Comparison of ENCODE assay signal across 14 mouse cellular contexts in the genomic region with DNA sequence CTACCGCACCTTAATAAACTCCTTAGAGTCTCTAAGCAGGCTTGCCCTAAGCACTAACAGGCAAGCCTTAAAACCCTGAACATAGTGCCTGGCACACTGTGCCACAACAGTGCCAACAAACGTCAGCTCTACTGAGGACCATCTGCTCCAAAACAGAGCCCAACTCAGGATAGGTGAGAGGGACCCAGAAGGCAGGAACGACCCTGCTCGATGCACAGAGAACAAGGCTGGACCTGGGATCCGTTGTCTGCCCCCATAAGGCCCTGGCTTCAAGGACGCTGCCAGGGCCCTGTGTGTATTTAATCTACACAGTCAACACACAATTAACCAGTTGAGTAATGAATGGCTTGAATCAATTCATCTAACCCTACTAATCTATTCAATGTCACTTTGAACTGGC.
A peak's percentile ranks its signal among the peaks of the same experiment; 100 is the strongest.
DNase-seq lines count a peak whose midpoint lies in the region; ATAC-seq and TF ChIP-seq lines count a peak whose summit lies in the region.
"Had no signal": no experiment of that assay in that cellular context is flagged by ENCODE, and none has a peak within 500 bp of the region (broad histone marks: within the 10 kb centered on the region; RNA-seq: fewer than 3 reads in every experiment).

No protein-coding gene starts in this region.

- no peak for TF ChIP-seq CTCF in left cerebral cortex, adult 2 months (IDR thresholded peaks at IDR 0.05)

- ATAC-seq in hindbrain, embryonic 15.5 days (ENCODE audit: low FRiP score, low read depth) = no peak
- ATAC-seq in neural tube, embryonic 15.5 days (ENCODE audit: low FRiP score) = no peak
- ATAC-seq: Patski had no signal

- H3K27me3 ChIP-seq in hindbrain, embryonic 15.5 days = no peaks in the 10 kb centered on the region
- no peaks in the 10 kb centered on the region for H3K27me3 ChIP-seq in neural tube, embryonic 15.5 days (replicated peaks)
- H3K27me3 ChIP-seq: heart, embryonic 15.5 days; liver, embryonic 13.5 days; Patski had no signal

- H3K9ac ChIP-seq in hindbrain, embryonic 15.5 days = peak overlapping the region; percentile 33
- H3K9ac ChIP-seq in neural tube, embryonic 15.5 days (replicated peaks) = peak overlapping the region; percentile 57
- H3K9ac ChIP-seq: heart, embryonic 15.5 days; liver, embryonic 13.5 days had no signal

- H3K36me3 ChIP-seq in hindbrain, embryonic 15.5 days = no peaks in the 10 kb centered on the region
- H3K36me3 ChIP-seq in neural tube, embryonic 15.5 days = no peaks in the 10 kb centered on the region
- H3K36me3 ChIP-seq: heart, embryonic 15.5 days; liver, embryonic 13.5 days had no signal

- H3K9me3 ChIP-seq in hindbrain, embryonic 15.5 days = no peaks in the 10 kb centered on the region
- H3K9me3 ChIP-seq in neural tube, embryonic 15.5 days (replicated peaks) = no peaks in the 10 kb centered on the region
- H3K9me3 ChIP-seq: heart, embryonic 15.5 days; liver, embryonic 13.5 days had no signal

- H3K4me3 ChIP-seq in left cerebral cortex, adult 2 months = no peak overlapping the region
- H3K4me3 ChIP-seq in hindbrain, embryonic 15.5 days = no peak overlapping the region
- H3K4me3 ChIP-seq in neural tube, embryonic 15.5 days (replicated peaks) = no peak overlapping the region
- H3K4me3 ChIP-seq: liver, embryonic 13.5 days had no signal

- DNase-seq in left cerebral cortex, adult 2 months (ENCODE audit: extremely low spot score in 1 of 2, low spot score in 2 of 2) = no peak
- DNase-seq in left cerebral cortex, adult 18-20 months (ENCODE audit: low spot score in 2 of 2) = no peak
- peak; percentile 77 to 83 for DNase-seq in cerebellum, postnatal 36 days
- no peak for DNase-seq in adrenal gland, adult (ENCODE audit: inconsistent age in 2 of 2, low spot score in 1 of 2)
- DNase-seq in layer of hippocampus, adult 9-10 months (ENCODE audit: low spot score) = no peak
- no peak for DNase-seq in kidney, adult 9 months
- DNase-seq: adrenal gland, postnatal 25 days; kidney, adult 2 months; liver, embryonic 13.5 days; thymus, postnatal 4 days had no signal

- H3K27ac ChIP-seq in left cerebral cortex, adult 2 months = peak overlapping the region; percentile 89
- peak overlapping the region; percentile 94 for H3K27ac ChIP-seq in hindbrain, embryonic 15.5 days (replicated peaks)
- H3K27ac ChIP-seq in neural tube, embryonic 15.5 days (replicated peaks) = peak overlapping the region; percentile 95
- H3K27ac ChIP-seq: heart, embryonic 15.5 days; liver, embryonic 13.5 days had no signal

- WGBS in hindbrain, embryonic 15.5 days = 23% methylated on average over 6 of the region's 6 CpGs
- 27% methylated on average over 6 of the region's 6 CpGs for WGBS in neural tube, embryonic 15.5 days

- peak overlapping the region; percentile 60 for H3K4me2 ChIP-seq in hindbrain, embryonic 15.5 days
- peak overlapping the region; percentile 56 for H3K4me2 ChIP-seq in neural tube, embryonic 15.5 days
- H3K4me2 ChIP-seq: heart, embryonic 15.5 days had no signal

- peaks cover 84% of the 10 kb centered on the region for H3K4me1 ChIP-seq in hindbrain, embryonic 15.5 days (replicated peaks)
- peaks cover 83% of the 10 kb centered on the region for H3K4me1 ChIP-seq in neural tube, embryonic 15.5 days

- intact Hi-C loops in left cerebral cortex, adult 2 months (cut with DNase I) = loop anchor here (5.0 kb wide), 1 partner anchor 83 kb away; no protein-coding TSS in a partner anchor

Comparison
In these comparisons a context has a peak if more than half of its experiments do, and no peak if none do; other contexts are left out.
1. DNase-seq: peak in cerebellum, postnatal 36 days (2 of 2); none in left cerebral cortex, adult 2 months (0 of 2), left cerebral cortex, adult 18-20 months (0 of 2), adrenal gland, adult (0 of 2), layer of hippocampus, adult 9-10 months (single experiment) and kidney, adult 9 months (single experiment).
2. Peak in every context shown above with its lines, with median percentiles within 50 percentile points of each other: H3K27ac ChIP-seq.